Mouse (Mus musculus) E14TG2a.4 (cell line): ENCODE measurements around the gene Aimp2.

Experiments
- H3K27me3 ChIP-seq: 2 replicates; pipeline ENCODE4 v1.6.1; 2014; ENCODE audit warnings: low read length, control low read depth; ENCODE audit not compliant: insufficient read depth
- H3K36me3 ChIP-seq: 2 replicates; pipeline ENCODE4 v1.6.1; 2014; ENCODE audit warnings: low read length, control low read depth; ENCODE audit not compliant: insufficient read depth
- H3K4me1 ChIP-seq: replicated peaks from 2 replicates; pipeline ENCODE4 v1.6.1; 2014; ENCODE audit warnings: low read depth, low read length, control low read depth
- H3K4me3 ChIP-seq: replicated peaks from 2 replicates; pipeline ENCODE4 v1.5.1; 2014; ENCODE audit warnings: mild to moderate bottlenecking, low read length
- H3K9me3 ChIP-seq: 2 replicates; pipeline ENCODE4 v1.6.1; 2014; ENCODE audit warnings: low read length, control low read depth
- CTCF ChIP-seq: conservative IDR thresholded peaks from 2 replicates; pipeline ENCODE4 v1.5.1; 2014; ENCODE audit warnings: low read length
- NANOG ChIP-seq: IDR thresholded peaks from 2 replicates; pipeline ENCODE4 v1.6.1; 2014; ENCODE audit warnings: borderline replicate concordance, low read length, mixed read lengths
- POU5F1 ChIP-seq: IDR thresholded peaks from 2 replicates; pipeline ENCODE4 v1.6.1; 2014; ENCODE audit warnings: low read length, borderline replicate concordance

Gene Aimp2

DNA sequence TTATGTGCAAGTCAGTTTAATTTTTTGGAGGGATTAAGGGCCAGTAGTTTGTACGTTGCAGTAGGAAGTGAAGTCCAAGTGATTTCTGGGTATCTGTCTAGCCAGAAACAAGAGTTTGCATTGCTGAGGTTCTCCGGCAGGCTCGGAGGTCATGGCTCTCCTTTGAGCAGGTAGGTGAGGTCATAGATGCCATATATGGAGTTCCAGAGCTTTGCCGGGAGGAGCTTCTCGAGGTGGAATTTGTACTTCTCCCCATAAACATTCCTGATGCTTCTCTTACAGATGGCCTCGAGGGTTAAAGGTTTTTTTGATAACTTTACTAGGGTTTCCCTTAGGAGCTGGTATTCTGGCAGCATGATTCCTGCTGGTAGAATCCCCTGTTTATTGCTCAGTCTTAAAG, 18.9 kb downstream of the Aimp2 start:
- Histone ChIP-seq H3K27me3 (no peaks in the 10 kb centered on the region), H3K36me3 (peaks cover 85% of the 10 kb centered on the region), H3K9me3 (0 out of 2 replicates have a peak, but pooled peaks cover 3% of the 10 kb centered on the region), H3K4me1 (peaks cover 12% of the 10 kb centered on the region; the same call in 1 of the 2 replicates), H3K4me3 (no peak overlapping the region)
- no peak for TF ChIP-seq POU5F1
- no peak for TF ChIP-seq CTCF
- no peak for TF ChIP-seq NANOG

- H3K27me3 ChIP-seq, result no peaks in the 10 kb centered on the region
- TF ChIP-seq POU5F1 (no peak), NANOG (no peak), CTCF (no peak)
- peaks cover 11% of the 10 kb centered on the region for H3K4me1 ChIP-seq
- no peak overlapping the region for H3K4me3 ChIP-seq
- 0 out of 2 replicates have a peak, but pooled peaks cover 4% of the 10 kb centered on the region for H3K9me3 ChIP-seq
- peaks cover 95% of the 10 kb centered on the region for H3K36me3 ChIP-seq
Observed at GRCm38 (mm10) chr5:143885274-143885673, 24.4 kb downstream of the Aimp2 start.

GRCm38 (mm10) chr5:143874571-143874970, 35.1 kb downstream of the Aimp2 start:
- Histone ChIP-seq H3K4me1 (peaks cover 24% of the 10 kb centered on the region), H3K4me3 (no peak overlapping the region), H3K27me3 (no peaks in the 10 kb centered on the region), H3K36me3 (peaks cover 75% of the 10 kb centered on the region), H3K9me3 (no peaks in the 10 kb centered on the region)
- TF ChIP-seq POU5F1 (no peak), CTCF (no peak)

GRCm38 (mm10) chr5:143871547-143872169, 38.0 kb downstream of the Aimp2 start:
- Histone ChIP-seq H3K27me3 (no peaks in the 10 kb centered on the region), H3K9me3 (no peaks in the 10 kb centered on the region), H3K36me3 (peaks cover 47% of the 10 kb centered on the region), H3K4me1 (peaks cover 20% of the 10 kb centered on the region), H3K4me3 (no peak overlapping the region)
- TF ChIP-seq NANOG, result no peak
- no peak for TF ChIP-seq POU5F1
- TF ChIP-seq CTCF, result no peak
